In genomic region chr9:121907356-121908070, GRCm38 (mm10) we compare ENCODE assay signal across 11 mouse cellular contexts. TPM values are rescaled to one million over a fixed set of nuclear protein-coding genes. Genes with fewer than 3 reads are reported as not detected.
"Had no signal": no experiment of that assay in that cellular context is flagged by ENCODE, and none has a peak within 500 bp of the region (broad histone marks: within the 10 kb centered on the region; RNA-seq: fewer than 3 reads in every experiment).

No protein-coding gene starts in this region.

- DNase-seq: kidney, adult 8-10 months; kidney, postnatal 36 days; layer of hippocampus, adult 9-11 months; lung, adult 2 months; lung, postnatal 36 days; right cerebral cortex, postnatal 25 days; thymus, adult 2 months had no signal

RNA-seq across cellular contexts. Expression of gene Cyp8b1, which starts 8.6 kb away (rescaled TPM):
- total RNA-seq: layer of hippocampus, adult 18-20 months; left cerebral cortex, postnatal 10 days; megakaryocyte progenitor cell, adult 5-6 weeks; midbrain, postnatal 0 days had no signal

RNA-seq across cellular contexts. Expression of gene Ackr2, which starts 9.4 kb away (rescaled TPM):
- total RNA-seq: megakaryocyte progenitor cell, adult 5-6 weeks had no signal
